Mouse (Mus musculus) embryonic fibroblast, embryonic 13.5 days (primary cell): ENCODE results near the gene Zfhx3. TPM values are rescaled to one million over a fixed set of nuclear protein-coding genes. Genes with fewer than 3 reads are reported as not detected.

ENCODE experiments used
- H3K27ac ChIP-seq: 2 replicates; pipeline ENCODE4 v1.5.1; 2012; ENCODE audit warnings: low read length, control low read depth, inconsistent platforms; ENCODE audit not compliant: insufficient read depth
- H3K4me1 ChIP-seq: 2 replicates; pipeline ENCODE4 v1.6.1; 2011; ENCODE audit warnings: low read length; ENCODE audit not compliant: control insufficient read depth, insufficient read depth
- H3K4me3 ChIP-seq: 2 replicates; pipeline ENCODE4 v1.5.1; 2011; ENCODE audit warnings: mild to moderate bottlenecking, control low read depth, low read length; ENCODE audit not compliant: insufficient read depth
- CTCF ChIP-seq: IDR thresholded peaks from 2 replicates; pipeline ENCODE4 v1.5.1; 2011; ENCODE audit warnings: mild to moderate bottlenecking, control low read depth, low read length, moderate library complexity, borderline replicate concordance; ENCODE audit not compliant: insufficient read depth
- POLR2A ChIP-seq: IDR thresholded peaks from 2 replicates; pipeline ENCODE4 v1.6.1; 2011; ENCODE audit warnings: low read depth, mild to moderate bottlenecking, control low read depth, low read length, moderate library complexity
- polyA plus RNA-seq: library from polyadenylated mRNA; stranded (reverse); fragments of >200 nt; gene quantifications from 2 replicates; pipeline ENCODE4 v1.2.4, GENCODE M21; 2011; ENCODE audit warnings: low read depth; ENCODE audit not compliant: missing spikeins, insufficient read length

Zfhx3 gene
- polyA plus RNA-seq, 1 experiment: 30.6 TPM

- H3K27ac ChIP-seq: peak overlapping the region; percentile 97
- peaks cover 9% of the 10 kb centered on the region; the same call in 1 of the 2 replicates for H3K4me1 ChIP-seq
- no peak for TF ChIP-seq CTCF
- no peak for TF ChIP-seq POLR2A
- H3K4me3 ChIP-seq: peak overlapping the region; percentile 58
These were observed 771.1 kb downstream of the Zfhx3 start for GRCm38 (mm10) chr8:108713346-108714142.

- H3K27ac ChIP-seq: peak overlapping the region; percentile 97
- TF ChIP-seq CTCF (no peak), POLR2A (no peak; the same call in 1 of the 2 replicates)
- H3K4me1 ChIP-seq: peaks cover 6% of the 10 kb centered on the region; the same call in 1 of the 2 replicates
- H3K4me3 ChIP-seq: peak overlapping the region; percentile 58
These were observed 771.7 kb downstream of the Zfhx3 start for GRCm38 (mm10) chr8:108714143-108714635.

DNA sequence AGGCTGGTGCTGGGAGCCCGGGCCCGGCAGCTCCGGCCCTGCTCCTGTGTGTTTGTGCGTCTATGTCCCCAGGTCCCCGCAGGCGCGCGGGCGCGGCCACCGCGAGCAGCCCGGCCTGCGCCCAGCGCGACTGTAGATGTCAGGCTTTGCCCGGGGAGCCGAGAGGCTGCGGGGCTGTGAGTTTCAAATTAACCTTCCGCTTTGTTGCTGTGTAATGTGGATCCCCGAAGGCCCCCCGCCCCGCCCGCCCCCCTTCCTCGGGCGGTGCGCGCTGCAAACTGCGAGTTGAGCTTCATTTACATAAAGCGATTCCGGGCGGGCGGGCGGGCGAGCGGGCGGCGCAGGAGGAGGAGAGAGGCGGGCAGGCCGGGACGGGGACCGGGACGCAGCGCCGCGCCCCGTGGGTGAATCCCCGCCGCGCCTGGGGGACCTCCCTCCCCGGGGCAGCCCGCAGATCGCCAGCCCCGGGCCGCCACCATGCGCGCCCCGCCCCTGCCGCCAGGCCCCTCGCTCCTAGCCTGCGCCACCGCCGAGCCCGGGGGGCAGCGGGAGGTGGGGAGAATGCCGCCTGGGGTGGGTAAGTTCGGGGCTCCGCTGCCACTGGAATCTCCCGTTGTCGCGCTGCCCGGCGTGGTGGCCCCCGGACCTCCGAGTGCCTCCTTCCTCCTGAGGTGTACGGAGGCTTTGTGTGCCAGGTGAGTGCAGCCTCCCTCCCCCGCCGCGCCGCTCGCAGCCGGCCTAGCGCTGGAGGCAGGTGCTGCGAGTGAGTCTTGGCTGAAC lies 772.4 kb downstream of the Zfhx3 start:
- peak overlapping the region; percentile 65 for H3K4me3 ChIP-seq
- peaks cover 7% of the 10 kb centered on the region; the same call in 1 of the 2 replicates for H3K4me1 ChIP-seq
- H3K27ac ChIP-seq: peak overlapping the region; percentile 97
- TF ChIP-seq CTCF: no peak
- TF ChIP-seq POLR2A: peak; percentile 14

DNA sequence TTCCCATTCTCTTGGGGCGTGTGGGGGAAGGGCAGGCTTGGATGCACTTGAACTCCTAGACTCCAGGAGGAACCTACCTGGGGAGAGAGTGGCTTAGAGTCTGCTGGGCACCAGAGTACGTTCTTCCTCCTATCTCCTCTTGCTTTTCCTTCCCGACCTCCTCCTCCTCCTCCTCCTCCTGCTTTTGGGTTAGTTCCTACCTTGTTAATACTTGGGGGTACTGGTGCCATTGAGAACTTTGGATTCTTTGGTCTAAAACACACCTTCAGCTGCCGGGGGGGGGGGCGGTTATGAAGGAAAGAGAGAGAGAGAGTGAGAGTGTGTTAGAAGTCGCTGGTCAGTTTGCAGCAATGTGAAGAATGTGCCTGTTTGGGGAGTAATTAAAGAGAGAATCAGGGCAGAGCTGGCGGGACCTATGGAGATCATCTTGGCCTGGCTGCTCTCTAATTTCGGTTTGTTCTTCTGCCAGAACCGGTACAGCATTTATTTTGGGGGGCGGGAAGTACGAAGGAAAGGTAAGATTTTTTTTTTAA lies 773.0 kb downstream of the Zfhx3 start:
- H3K4me1 ChIP-seq: peaks cover 12% of the 10 kb centered on the region
- TF ChIP-seq POLR2A (no peak), CTCF (no peak)
- peak overlapping the region; percentile 65 for H3K4me3 ChIP-seq
- H3K27ac ChIP-seq: peak overlapping the region; percentile 78

DNA sequence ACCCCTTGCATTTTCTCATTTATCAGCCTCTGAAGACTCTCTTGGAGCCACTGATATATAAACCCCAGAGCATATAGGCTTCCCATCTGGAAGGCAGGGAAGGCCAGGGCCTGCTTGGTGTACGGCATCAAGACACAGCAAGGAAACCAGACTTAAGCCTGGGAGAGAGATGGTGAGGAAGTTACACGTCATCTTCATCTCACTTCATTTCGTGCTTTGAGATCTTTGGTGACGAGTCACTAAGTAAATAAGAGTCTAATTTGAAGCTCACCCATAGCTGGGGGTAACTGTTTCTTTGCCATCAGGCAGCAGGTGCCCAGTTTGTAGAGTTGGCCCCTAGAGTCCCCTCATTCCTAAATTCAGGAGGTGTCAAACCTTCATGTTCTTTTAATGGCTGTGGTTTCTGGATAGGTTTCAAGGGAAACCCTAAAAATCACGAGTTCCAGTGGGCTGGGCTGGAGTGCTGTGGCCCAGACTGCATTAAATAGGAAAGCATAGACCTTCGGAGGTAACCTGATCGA lies 773.9 kb downstream of the Zfhx3 start:
- peak; percentile 47; the same call in 1 of the 2 replicates for TF ChIP-seq POLR2A
- TF ChIP-seq CTCF: no peak
- Histone ChIP-seq H3K4me3 (peak overlapping the region; percentile 65), H3K27ac (peak overlapping the region; percentile 78), H3K4me1 (peaks cover 16% of the 10 kb centered on the region)

DNA sequence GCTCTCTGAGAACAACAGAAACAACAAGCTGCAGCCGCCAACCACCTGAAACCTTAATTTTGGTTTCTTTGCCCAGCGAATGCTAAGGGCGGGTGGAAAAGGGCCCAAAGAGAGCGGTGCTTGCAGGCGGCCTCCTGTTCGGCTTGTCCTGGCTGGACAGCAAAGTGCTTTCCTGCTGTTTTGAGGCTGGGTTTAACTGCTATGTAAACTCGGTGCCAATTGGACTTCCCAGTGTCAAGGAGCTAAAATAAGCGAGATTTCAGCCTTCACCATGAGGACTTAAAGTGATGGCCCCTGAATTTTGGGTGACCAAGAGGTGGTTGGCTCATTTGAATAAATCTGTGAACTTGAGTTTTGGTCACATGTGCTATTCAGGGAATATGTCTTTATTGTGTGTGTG lies 775.1 kb downstream of the Zfhx3 start:
- Histone ChIP-seq H3K27ac (peak overlapping the region; percentile 79), H3K4me3 (peak overlapping the region; percentile 65), H3K4me1 (peaks cover 22% of the 10 kb centered on the region)
- TF ChIP-seq CTCF (no peak), POLR2A (no peak)

DNA sequence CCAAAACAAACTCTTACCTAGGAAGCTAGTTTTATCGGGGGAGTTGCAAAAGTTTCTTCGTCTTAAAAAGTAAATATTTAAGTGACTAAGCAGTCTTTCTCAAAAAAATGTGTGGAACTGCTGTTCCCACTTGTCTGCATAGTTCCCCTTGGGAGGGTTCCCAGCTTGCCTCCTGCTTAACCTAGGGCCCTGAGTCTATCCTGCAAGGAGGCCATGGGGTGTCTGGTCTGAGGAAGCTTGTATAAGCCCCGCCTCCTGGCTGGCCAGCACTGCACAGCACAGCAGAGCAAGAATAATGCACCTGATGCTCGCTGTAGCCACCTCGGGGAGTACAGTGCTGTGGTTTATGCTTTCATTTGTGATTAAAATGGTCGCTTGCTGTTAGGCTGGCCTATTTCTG lies 775.6 kb downstream of the Zfhx3 start:
- Histone ChIP-seq H3K4me1 (peaks cover 22% of the 10 kb centered on the region), H3K4me3 (peak overlapping the region; percentile 65), H3K27ac (peak overlapping the region; percentile 79)
- TF ChIP-seq POLR2A (no peak), CTCF (no peak)

GRCm38 (mm10) chr8:108720840-108721239 lies 778.4 kb downstream of the Zfhx3 start:
- TF ChIP-seq CTCF (no peak), POLR2A (no peak)
- no peak overlapping the region for H3K27ac ChIP-seq
- no peak overlapping the region for H3K4me3 ChIP-seq
- peaks cover 33% of the 10 kb centered on the region for H3K4me1 ChIP-seq
